Mouse (Mus musculus) ES-Bruce4 (cell line): Measurements from ENCODE around the gene Dennd4a.

Experiments
- CTCF ChIP-seq: IDR thresholded peaks from one replicate; pipeline ENCODE4 v1.8.1; 2011; ENCODE audit warnings: low read depth, low read length
- EP300 ChIP-seq: IDR thresholded peaks from 2 replicates; pipeline ENCODE4 v1.6.1; 2011; ENCODE audit warnings: low read depth, low read length; ENCODE audit not compliant: insufficient read depth
- POLR2A ChIP-seq: IDR thresholded peaks from one replicate; pipeline ENCODE4 v1.8.1; 2011; ENCODE audit warnings: low read length; ENCODE audit not compliant: insufficient read depth

DNA sequence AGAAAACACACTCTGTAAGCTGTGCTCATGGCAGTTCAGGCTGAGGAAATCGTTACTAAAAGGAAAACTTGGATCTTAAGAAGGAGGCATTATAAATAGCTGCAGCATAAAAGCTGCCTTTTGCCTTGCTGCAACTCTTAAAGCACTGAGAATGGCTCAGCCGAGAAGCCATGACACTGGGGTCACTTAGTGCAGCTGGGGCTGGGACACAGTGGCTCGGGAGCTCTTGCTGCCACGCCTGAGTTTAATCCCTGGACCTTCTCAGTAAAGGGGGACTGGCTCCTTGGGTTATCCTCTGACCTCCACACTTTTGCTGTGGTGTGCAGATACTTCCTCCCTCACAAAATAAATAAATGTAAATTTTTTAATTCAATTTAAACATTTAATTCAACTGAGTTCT, 91.7 kb downstream of the Dennd4a start:
- TF ChIP-seq EP300 (no peak), POLR2A (no peak), CTCF (no peak)
